Mouse (Mus musculus) cerebellum, adult 2 months (tissue): ENCODE data around the gene Sycp2l. TPM values are rescaled to one million over a fixed set of nuclear protein-coding genes. Genes with fewer than 3 reads are reported as not detected.

Experiments
- DNase-seq, 2 experiments: peaks; one replicate each; pipeline ENCODE4 v3.0.0; 2021
- H3K27ac ChIP-seq: fragments of 200-500 bp; 2 replicates; pipeline ENCODE4 v1.5.1; 2012; ENCODE audit warnings: low read length, control low read depth, inconsistent platforms; ENCODE audit not compliant: insufficient read depth
- H3K27me3 ChIP-seq: fragments of 200-500 bp; 2 replicates; pipeline ENCODE4 v1.6.1; 2012; ENCODE audit warnings: inconsistent platforms, mild to moderate bottlenecking, low read length, moderate library complexity; ENCODE audit not compliant: control insufficient read depth, insufficient read depth
- H3K4me1 ChIP-seq: fragments of 200-500 bp; 2 replicates; pipeline ENCODE4 v1.6.1; 2011; ENCODE audit warnings: low read length; ENCODE audit not compliant: control insufficient read depth, insufficient read depth
- H3K4me3 ChIP-seq: fragments of 200-500 bp; replicated peaks from 2 replicates; pipeline ENCODE3; 2011; ENCODE audit warnings: mild to moderate bottlenecking, low read depth, low read length, control low read depth; ENCODE audit not compliant: insufficient read depth
- CTCF ChIP-seq: fragments of 200-500 bp; IDR thresholded peaks from 2 replicates; pipeline ENCODE4 v1.5.1; 2011; ENCODE audit warnings: low read depth, mild to moderate bottlenecking, control low read depth, low read length, moderate library complexity, borderline replicate concordance; ENCODE audit not compliant: insufficient read depth
- POLR2A ChIP-seq: fragments of 200-500 bp; IDR thresholded peaks from 2 replicates; pipeline ENCODE4 v1.6.1; 2011; ENCODE audit warnings: low read length, control low read depth, borderline replicate concordance; ENCODE audit not compliant: insufficient read depth
- WGBS: fragments of 180-500 bp; shearing (Covaris S2); methylation state at CpG from one replicate; pipeline ENCODE4 v1.1.7; 2018; 5-methylcytosine and 5-hydroxymethylcytosine counted together
- polyA plus RNA-seq: library from polyadenylated mRNA; depleted of rRNA; stranded (reverse); fragments of >200 nt; gene quantifications from 2 replicates; pipeline ENCODE4 v1.2.3, GENCODE M21; 2012

Gene Sycp2l
- polyA plus RNA-seq, 1 experiment: 0.18 TPM

- no peak overlapping the region for H3K4me3 ChIP-seq
- TF ChIP-seq POLR2A (no peak), CTCF (no peak)
- no peak overlapping the region for H3K27ac ChIP-seq
- WGBS: 54% methylated on average over 12 of the region's 12 CpGs
- no peak for DNase-seq
- no peaks in the 10 kb centered on the region for H3K4me1 ChIP-seq
- H3K27me3 ChIP-seq: no peaks in the 10 kb centered on the region
These were observed 10.1 kb upstream of the Sycp2l start for GRCm38 (mm10) chr13:41103841-41104525.

- no peak for TF ChIP-seq CTCF
- no peak for TF ChIP-seq POLR2A
- DNase-seq: no peak
- no peaks in the 10 kb centered on the region for H3K4me1 ChIP-seq
- 94% methylated on average over 13 of the region's 13 CpGs for WGBS
- H3K27me3 ChIP-seq: no peaks in the 10 kb centered on the region
- H3K4me3 ChIP-seq: no peak overlapping the region
- no peak overlapping the region for H3K27ac ChIP-seq
These were observed 8.6 kb upstream of the Sycp2l start for GRCm38 (mm10) chr13:41105541-41105940.

GRCm38 (mm10) chr13:41110935-41111334 is 3.2 kb upstream of the Sycp2l start, which contains the start of gene Gcm2:
Gene Gcm2 (minus strand): TSS chr13:41111035.
- H3K27ac ChIP-seq: no peak within 1 kb of the TSS
- DNase-seq: no peak
- no peak for TF ChIP-seq POLR2A
- TF ChIP-seq CTCF: no peak
- no peaks in the 10 kb centered on the region for H3K27me3 ChIP-seq
- no peaks in the 10 kb centered on the region for H3K4me1 ChIP-seq
- 62% methylated on average over 3 of the region's 3 CpGs for WGBS
- H3K4me3 ChIP-seq: no peak within 1 kb of the TSS

- Histone ChIP-seq H3K27me3 (no peaks in the 10 kb centered on the region), H3K4me1 (no peaks in the 10 kb centered on the region), H3K4me3 (no peak overlapping the region), H3K27ac (no peak overlapping the region)
- DNase-seq: no peak
- TF ChIP-seq CTCF: no peak
- TF ChIP-seq POLR2A: no peak
- WGBS: 39% methylated on average over 9 of the region's 9 CpGs
These were observed 5.2 kb downstream of the Sycp2l start for GRCm38 (mm10) chr13:41119152-41119945.

- Histone ChIP-seq H3K4me1 (no peaks in the 10 kb centered on the region), H3K27ac (no peak overlapping the region), H3K4me3 (no peak overlapping the region), H3K27me3 (no peaks in the 10 kb centered on the region)
- WGBS: 66% methylated on average over 6 of the region's 6 CpGs
- TF ChIP-seq POLR2A: no peak
- no peak for TF ChIP-seq CTCF
- no peak for DNase-seq
These were observed 9.6 kb downstream of the Sycp2l start for GRCm38 (mm10) chr13:41123666-41124225.

GRCm38 (mm10) chr13:41128326-41128725 is 14.2 kb downstream of the Sycp2l start:
- WGBS: 83% methylated on average over 8 of the region's 8 CpGs

GRCm38 (mm10) chr13:41129061-41129460 is 15.0 kb downstream of the Sycp2l start:
- TF ChIP-seq POLR2A (no peak), CTCF (no peak)

More at GRCm38 (mm10) chr13:41128326-41128725, 14.2 kb downstream of the Sycp2l start:
- TF ChIP-seq POLR2A (no peak), CTCF (no peak)
- Histone ChIP-seq H3K4me1 (no peaks in the 10 kb centered on the region), H3K4me3 (no peak overlapping the region), H3K27ac (no peak overlapping the region), H3K27me3 (no peaks in the 10 kb centered on the region)
- DNase-seq: no peak

More at GRCm38 (mm10) chr13:41129061-41129460, 15.0 kb downstream of the Sycp2l start:
- H3K27me3 ChIP-seq: no peaks in the 10 kb centered on the region
- no peak for DNase-seq
- no peaks in the 10 kb centered on the region for H3K4me1 ChIP-seq
- WGBS: 84% methylated on average over 8 of the region's 8 CpGs
- H3K4me3 ChIP-seq: no peak overlapping the region
- no peak overlapping the region for H3K27ac ChIP-seq
